Mouse (Mus musculus) lung, adult 2 months (tissue): ENCODE measurements at regions not wholly inside any gene's neighbourhood (a gene's known extent, or its start where the extent isn't known, plus 50 kb on each side); places are given as distances from the start of the nearest gene placed in this dataset.

ENCODE experiments used
- CTCF ChIP-seq: fragments of 200-500 bp; IDR thresholded peaks from 2 replicates; pipeline ENCODE4 v1.5.1; 2011; ENCODE audit warnings: mild to moderate bottlenecking, low read length, control low read depth; ENCODE audit not compliant: insufficient read depth
- POLR2A ChIP-seq: fragments of 200-500 bp; IDR thresholded peaks from 2 replicates; pipeline ENCODE4 v1.6.1; 2011; ENCODE audit warnings: low read depth, mild to moderate bottlenecking, control low read depth, low read length, borderline replicate concordance; ENCODE audit errors: extremely low read depth

DNA sequence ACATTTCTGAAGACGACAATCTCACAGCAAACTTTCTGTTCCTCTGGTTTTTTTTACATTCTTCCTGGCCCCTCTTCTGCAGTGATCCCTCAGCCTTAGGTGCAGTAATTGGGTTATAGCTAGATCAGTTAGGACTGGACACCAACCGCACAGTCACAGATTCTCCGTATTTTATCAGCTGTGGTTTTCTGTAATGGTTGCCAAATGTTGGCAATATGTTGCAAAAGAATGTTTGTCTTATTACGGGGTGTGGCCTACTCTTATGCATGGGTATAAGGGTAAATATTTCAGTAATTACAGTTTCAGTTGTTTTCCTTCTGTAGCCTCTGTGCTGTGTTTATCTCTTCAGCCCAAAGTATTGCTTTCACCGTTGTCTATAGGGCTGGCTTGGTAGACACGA is 133.2 kb upstream of the Tsc22d2 start:
- TF ChIP-seq CTCF (no peak), POLR2A (no peak)
